Mouse (Mus musculus): ENCODE measurements around the gene Txnl4b.

DNA sequence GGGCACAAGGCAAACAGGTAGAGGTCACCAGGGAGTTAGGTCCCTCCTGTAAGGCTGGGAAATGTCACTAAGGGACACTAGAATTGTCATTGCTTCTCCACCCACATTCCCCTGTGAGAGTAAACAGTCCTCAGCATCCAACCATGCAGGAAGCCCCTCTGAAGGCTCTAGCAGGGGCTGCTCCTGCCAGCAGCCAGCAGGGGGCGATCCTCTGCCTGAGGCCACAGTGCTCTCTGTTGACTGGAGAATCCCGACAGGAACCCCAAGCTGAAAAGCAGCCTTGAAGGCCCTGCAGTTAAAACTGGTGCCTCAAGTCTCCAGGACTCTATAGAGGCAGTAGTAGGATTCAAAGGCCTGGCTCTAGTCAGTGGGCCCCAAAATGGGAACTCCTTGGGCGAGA is 14.0 kb upstream of the Txnl4b start:
- peak; percentile 7 for TF ChIP-seq CTCF (IDR thresholded peaks at IDR 0.05; ENCODE audit: control insufficient read depth, insufficient read depth, insufficient read length)
- no peak for TF ChIP-seq CEBPB (IDR thresholded peaks at IDR 0.05; ENCODE audit: low read depth)
- TF ChIP-seq USF1 (IDR thresholded peaks at IDR 0.05; ENCODE audit: low read depth), result no peak
- no peak for TF ChIP-seq MYOG (IDR thresholded peaks at IDR 0.05; ENCODE audit: control insufficient read depth, extremely low read depth, insufficient read length)
- no peak for TF ChIP-seq FOSL1 (IDR thresholded peaks at IDR 0.05; ENCODE audit: insufficient read depth, low read length, poor library complexity, severe bottlenecking)
- no peak for TF ChIP-seq MYOD1 (IDR thresholded peaks at IDR 0.05; ENCODE audit: control insufficient read depth, insufficient read length, low read depth)

Data from C2C12 (cell line).